Mouse (Mus musculus): ENCODE measurements around the gene Lcp2. TPM values are rescaled to one million over a fixed set of nuclear protein-coding genes. Genes with fewer than 3 reads are reported as not detected.

Gene Lcp2
- not detected in 2 replicates for polyA plus RNA-seq (2011; ENCODE audit: insufficient read depth, insufficient read length, low read depth, missing spikeins)

GRCm38 (mm10) chr11:34046767-34047541, at the start of gene Lcp2:
TSS of gene Lcp2 (plus strand) at chr11:34046920.
- Histone ChIP-seq H3K9ac (ENCODE audit: low read depth, poor library complexity, severe bottlenecking) (no peak within 1 kb of the TSS), H3K27me3 (ENCODE audit: control insufficient read depth, insufficient read depth, low read length, poor library complexity, severe bottlenecking) (no peaks in the 10 kb centered on the region), H3K36me3 (ENCODE audit: control insufficient read depth, insufficient read depth, low read length, poor library complexity, severe bottlenecking) (no peaks in the 10 kb centered on the region), H3K27ac (ENCODE audit: insufficient read depth, low read length) (no peak within 1 kb of the TSS), H3K9me3 (replicated peaks; ENCODE audit: control insufficient read depth, insufficient read depth, low read length, poor library complexity, severe bottlenecking) (0 out of 2 replicates have a peak, but pooled peaks cover 3% of the 10 kb centered on the region), H3K4me3 (ENCODE audit: low read depth, low read length) (no peak within 1 kb of the TSS), H3K4me1 (ENCODE audit: control insufficient read depth, insufficient read depth, low read length) (no peaks in the 10 kb centered on the region)
- TF ChIP-seq CTCF (IDR thresholded peaks at IDR 0.05; ENCODE audit: low read depth, low read length) (no peak), EP300 (IDR thresholded peaks at IDR 0.05; ENCODE audit: insufficient read depth, low read depth, low read length) (no peak), POLR2A (IDR thresholded peaks at IDR 0.05; ENCODE audit: insufficient read depth, low read length) (no peak)

GRCm38 (mm10) chr11:33998244-33998643, 48.5 kb upstream of the Lcp2 start:
- no peak overlapping the region for H3K27ac ChIP-seq (ENCODE audit: insufficient read depth, low read length)
- no peaks in the 10 kb centered on the region for H3K9me3 ChIP-seq (replicated peaks; ENCODE audit: control insufficient read depth, insufficient read depth, low read length, poor library complexity, severe bottlenecking)
- TF ChIP-seq EP300 (IDR thresholded peaks at IDR 0.05; ENCODE audit: insufficient read depth, low read depth, low read length), result no peak
- no peak for TF ChIP-seq CTCF (IDR thresholded peaks at IDR 0.05; ENCODE audit: low read depth, low read length)
- no peak for TF ChIP-seq POLR2A (IDR thresholded peaks at IDR 0.05; ENCODE audit: insufficient read depth, low read length)

GRCm38 (mm10) chr11:34000416-34000815, 46.3 kb upstream of the Lcp2 start:
- no peaks in the 10 kb centered on the region for H3K9me3 ChIP-seq (replicated peaks; ENCODE audit: control insufficient read depth, insufficient read depth, low read length, poor library complexity, severe bottlenecking)
- no peak for TF ChIP-seq POLR2A (IDR thresholded peaks at IDR 0.05; ENCODE audit: insufficient read depth, low read length)
- no peak for TF ChIP-seq EP300 (IDR thresholded peaks at IDR 0.05; ENCODE audit: insufficient read depth, low read depth, low read length)
- no peak for TF ChIP-seq CTCF (IDR thresholded peaks at IDR 0.05; ENCODE audit: low read depth, low read length)
- no peaks in the 10 kb centered on the region for H3K4me1 ChIP-seq (ENCODE audit: control insufficient read depth, insufficient read depth, low read length)
- no peaks in the 10 kb centered on the region for H3K36me3 ChIP-seq (ENCODE audit: control insufficient read depth, insufficient read depth, low read length, poor library complexity, severe bottlenecking)
- H3K27ac ChIP-seq (ENCODE audit: insufficient read depth, low read length), result no peak overlapping the region
- H3K9ac ChIP-seq (ENCODE audit: low read depth, poor library complexity, severe bottlenecking), result no peak overlapping the region
- H3K27me3 ChIP-seq (ENCODE audit: control insufficient read depth, insufficient read depth, low read length, poor library complexity, severe bottlenecking), result no peaks in the 10 kb centered on the region
- H3K4me3 ChIP-seq (ENCODE audit: low read depth, low read length), result no peak overlapping the region

More at GRCm38 (mm10) chr11:33998244-33998643, 48.5 kb upstream of the Lcp2 start:
- no peak overlapping the region for H3K4me3 ChIP-seq (ENCODE audit: low read depth, low read length)
- H3K9ac ChIP-seq (ENCODE audit: low read depth, poor library complexity, severe bottlenecking), result no peak overlapping the region
- no peaks in the 10 kb centered on the region for H3K27me3 ChIP-seq (ENCODE audit: control insufficient read depth, insufficient read depth, low read length, poor library complexity, severe bottlenecking)
- no peaks in the 10 kb centered on the region for H3K36me3 ChIP-seq (ENCODE audit: control insufficient read depth, insufficient read depth, low read length, poor library complexity, severe bottlenecking)
- H3K4me1 ChIP-seq (ENCODE audit: control insufficient read depth, insufficient read depth, low read length), result no peaks in the 10 kb centered on the region

DNA sequence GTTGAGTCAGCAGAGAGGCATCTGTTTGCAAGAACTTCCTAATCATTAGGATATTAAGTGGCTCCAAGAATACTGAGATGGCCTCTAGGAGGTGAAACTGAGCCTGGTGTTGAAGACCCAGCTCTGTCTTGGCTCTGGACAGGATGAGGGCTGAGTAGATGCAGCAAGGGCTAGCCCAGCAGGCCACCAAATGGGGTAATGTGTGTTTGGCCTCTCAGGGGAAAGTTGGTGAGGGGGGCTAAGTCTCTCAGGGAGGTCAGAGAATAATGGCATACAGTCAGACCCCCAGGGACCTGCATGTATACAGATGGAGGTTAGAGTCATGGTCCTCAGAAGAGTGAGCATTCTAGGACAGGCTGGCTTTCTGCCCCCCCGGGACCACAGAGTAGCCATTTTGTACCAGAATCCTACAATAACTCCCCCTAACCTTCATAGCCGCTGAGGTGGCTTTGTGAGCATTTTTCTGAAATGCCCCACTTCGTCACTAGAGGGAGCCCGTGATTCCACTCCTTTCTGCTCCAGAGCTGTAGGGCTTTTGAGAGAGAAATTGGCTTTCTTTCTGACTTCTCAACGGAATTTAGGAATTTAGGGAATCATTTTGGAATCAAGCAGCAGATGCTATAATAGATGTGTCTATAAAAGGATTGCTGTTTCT, 44.7 kb upstream of the Lcp2 start:
- no peak overlapping the region for H3K4me3 ChIP-seq (ENCODE audit: low read depth, low read length)
- no peaks in the 10 kb centered on the region for H3K27me3 ChIP-seq (ENCODE audit: control insufficient read depth, insufficient read depth, low read length, poor library complexity, severe bottlenecking)
- no peak overlapping the region for H3K9ac ChIP-seq (ENCODE audit: low read depth, poor library complexity, severe bottlenecking)
- H3K27ac ChIP-seq (ENCODE audit: insufficient read depth, low read length), result no peak overlapping the region
- TF ChIP-seq CTCF (IDR thresholded peaks at IDR 0.05; ENCODE audit: low read depth, low read length) (peak; percentile 36), POLR2A (IDR thresholded peaks at IDR 0.05; ENCODE audit: insufficient read depth, low read length) (no peak), EP300 (IDR thresholded peaks at IDR 0.05; ENCODE audit: insufficient read depth, low read depth, low read length) (no peak)
- no peaks in the 10 kb centered on the region for H3K36me3 ChIP-seq (ENCODE audit: control insufficient read depth, insufficient read depth, low read length, poor library complexity, severe bottlenecking)
- no peaks in the 10 kb centered on the region for H3K4me1 ChIP-seq (ENCODE audit: control insufficient read depth, insufficient read depth, low read length)
- H3K9me3 ChIP-seq (replicated peaks; ENCODE audit: control insufficient read depth, insufficient read depth, low read length, poor library complexity, severe bottlenecking), result no peaks in the 10 kb centered on the region

DNA sequence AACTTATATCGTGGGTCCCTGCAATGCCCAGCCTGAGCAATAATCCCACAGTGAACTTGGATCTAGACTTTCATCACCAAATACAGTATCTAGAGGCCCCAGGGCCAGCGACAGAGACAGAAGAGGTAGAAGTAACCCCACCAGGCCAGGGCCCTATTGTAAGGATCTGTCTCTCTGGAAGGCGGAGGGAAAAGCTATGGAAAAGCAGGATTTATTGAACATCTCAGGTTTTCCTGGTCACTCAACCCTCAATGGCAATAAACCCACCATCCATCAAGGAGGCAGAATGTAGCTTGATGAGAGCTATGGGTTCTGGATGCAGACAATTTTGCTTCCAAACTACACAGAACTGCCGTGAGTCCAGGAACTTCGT, 44.1 kb upstream of the Lcp2 start:
- TF ChIP-seq CTCF (IDR thresholded peaks at IDR 0.05; ENCODE audit: low read depth, low read length), result no peak
- no peaks in the 10 kb centered on the region for H3K4me1 ChIP-seq (ENCODE audit: control insufficient read depth, insufficient read depth, low read length)

GRCm38 (mm10) chr11:34007616-34008015, 39.1 kb upstream of the Lcp2 start:
- no peaks in the 10 kb centered on the region for H3K27me3 ChIP-seq (ENCODE audit: control insufficient read depth, insufficient read depth, low read length, poor library complexity, severe bottlenecking)
- H3K9ac ChIP-seq (ENCODE audit: low read depth, poor library complexity, severe bottlenecking), result no peak overlapping the region
- TF ChIP-seq POLR2A (IDR thresholded peaks at IDR 0.05; ENCODE audit: insufficient read depth, low read length) (no peak), CTCF (IDR thresholded peaks at IDR 0.05; ENCODE audit: low read depth, low read length) (no peak), EP300 (IDR thresholded peaks at IDR 0.05; ENCODE audit: insufficient read depth, low read depth, low read length) (no peak)
- H3K36me3 ChIP-seq (ENCODE audit: control insufficient read depth, insufficient read depth, low read length, poor library complexity, severe bottlenecking), result no peaks in the 10 kb centered on the region
- H3K4me3 ChIP-seq (ENCODE audit: low read depth, low read length), result no peak overlapping the region
- no peaks in the 10 kb centered on the region for H3K4me1 ChIP-seq (ENCODE audit: control insufficient read depth, insufficient read depth, low read length)
- H3K27ac ChIP-seq (ENCODE audit: insufficient read depth, low read length), result no peak overlapping the region
- H3K9me3 ChIP-seq (replicated peaks; ENCODE audit: control insufficient read depth, insufficient read depth, low read length, poor library complexity, severe bottlenecking), result no peaks in the 10 kb centered on the region

More for the DNA sequence above, 44.1 kb upstream of the Lcp2 start:
- H3K27ac ChIP-seq (ENCODE audit: insufficient read depth, low read length), result no peak overlapping the region
- H3K36me3 ChIP-seq (ENCODE audit: control insufficient read depth, insufficient read depth, low read length, poor library complexity, severe bottlenecking), result no peaks in the 10 kb centered on the region
- H3K9ac ChIP-seq (ENCODE audit: low read depth, poor library complexity, severe bottlenecking), result no peak overlapping the region
- H3K4me3 ChIP-seq (ENCODE audit: low read depth, low read length), result no peak overlapping the region
- no peaks in the 10 kb centered on the region for H3K27me3 ChIP-seq (ENCODE audit: control insufficient read depth, insufficient read depth, low read length, poor library complexity, severe bottlenecking)
- H3K9me3 ChIP-seq (replicated peaks; ENCODE audit: control insufficient read depth, insufficient read depth, low read length, poor library complexity, severe bottlenecking), result no peaks in the 10 kb centered on the region

All from ES-Bruce4 (cell line).